Mouse (Mus musculus): ENCODE data around the gene Mfap1b. TPM values are rescaled to one million over a fixed set of nuclear protein-coding genes. Genes with fewer than 3 reads are reported as not detected.
"Not testable (repeated sequence)": the region's sequence is repeated elsewhere in the genome, so short reads cannot be mapped to it uniquely, and the experiment has no call there.

Mfap1b gene
- 12.4 and 22.0 TPM in 2 replicates for polyA plus RNA-seq (2011; ENCODE audit: insufficient read depth, insufficient read length, low replicate concordance, missing spikeins)

DNA sequence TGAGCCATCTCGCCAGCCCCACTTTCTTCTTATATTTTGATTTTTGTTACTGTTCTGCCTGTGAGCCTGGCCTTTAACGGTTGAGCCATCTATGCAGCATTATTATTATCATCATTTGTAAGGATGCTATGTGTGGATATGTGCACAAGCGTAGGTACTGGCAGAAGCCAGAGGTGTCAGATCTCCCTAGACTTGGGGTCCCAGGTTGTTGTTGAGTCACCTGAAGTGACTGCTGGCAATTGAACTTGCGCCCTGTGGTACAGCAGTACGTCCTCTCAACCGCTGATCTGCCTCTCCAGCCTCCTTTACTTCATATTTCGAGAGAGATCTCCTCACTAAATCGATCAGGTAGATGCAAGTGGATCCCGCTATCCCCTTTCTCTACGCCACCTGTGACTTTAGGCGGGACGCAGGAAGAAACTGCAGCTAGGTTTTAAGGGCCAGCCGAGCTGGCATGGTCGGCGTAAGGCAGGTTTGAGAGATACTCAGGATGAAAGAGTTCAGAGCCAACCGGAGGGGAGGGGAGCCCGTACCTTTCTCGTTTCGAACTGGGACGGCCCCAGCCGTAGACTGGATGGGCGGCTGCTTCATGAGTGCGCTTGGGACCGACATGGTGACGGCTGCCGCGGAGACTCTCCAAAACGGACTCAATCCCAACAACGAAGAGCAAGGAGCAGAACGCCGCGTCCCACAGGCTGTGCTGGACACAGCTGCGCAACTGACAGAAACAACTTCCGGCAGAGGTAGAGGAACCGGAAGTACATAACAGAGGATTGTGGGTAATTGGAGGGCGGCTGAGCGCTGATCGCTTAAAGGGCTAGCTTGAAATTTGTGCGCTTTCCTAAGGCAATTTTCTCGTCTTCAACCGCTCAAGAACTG, at the start of gene Mfap1b:
Gene Mfap1b, minus strand, starts transcription at position 767 of the 879 bp plus-strand sequence.
- H3K27ac ChIP-seq (ENCODE audit: control insufficient read depth, insufficient read depth, low read depth, low read length, poor library complexity): peak within 1 kb of the TSS; percentile 77
- 5% methylated on average over 41 of the region's 41 CpGs for WGBS
- peak; percentile 90 for TF ChIP-seq POLR2A (IDR thresholded peaks at IDR 0.05; ENCODE audit: borderline replicate concordance, control insufficient read depth, low read depth, low read length)
- H3K4me3 ChIP-seq (replicated peaks; ENCODE audit: control insufficient read depth, low read depth, low read length): peak within 1 kb of the TSS; percentile 89
- not testable (repeated sequence) for H3K4me1 ChIP-seq (ENCODE audit: control insufficient read depth, insufficient read depth, low read length)

DNA sequence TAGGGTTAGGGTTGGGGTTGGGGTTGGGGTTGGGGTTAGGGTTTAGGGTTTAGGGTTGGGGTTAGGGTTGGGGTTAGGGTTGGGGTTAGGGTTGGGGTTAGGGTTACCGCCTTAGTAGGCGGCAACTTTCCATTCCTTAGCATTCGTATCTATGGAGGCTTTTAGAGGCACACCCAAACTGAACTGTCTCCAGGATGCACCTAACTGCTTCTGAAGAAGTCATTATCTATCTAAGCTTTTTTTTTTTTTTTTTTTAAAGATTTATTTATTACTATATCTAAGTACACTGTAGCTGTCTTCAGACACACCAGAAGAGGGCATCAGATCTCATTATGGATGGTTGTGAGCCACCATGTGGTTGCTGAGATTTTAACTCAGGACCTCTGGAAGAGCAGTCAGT, 49.0 kb upstream of the Mfap1b start:
- WGBS: 83% methylated on average over 3 of the region's 3 CpGs
- not testable (repeated sequence) for H3K27ac ChIP-seq (ENCODE audit: control insufficient read depth, insufficient read depth, low read depth, low read length, poor library complexity); H3K4me3 ChIP-seq (replicated peaks; ENCODE audit: control insufficient read depth, low read depth, low read length); H3K4me1 ChIP-seq (ENCODE audit: control insufficient read depth, insufficient read depth, low read length)

DNA sequence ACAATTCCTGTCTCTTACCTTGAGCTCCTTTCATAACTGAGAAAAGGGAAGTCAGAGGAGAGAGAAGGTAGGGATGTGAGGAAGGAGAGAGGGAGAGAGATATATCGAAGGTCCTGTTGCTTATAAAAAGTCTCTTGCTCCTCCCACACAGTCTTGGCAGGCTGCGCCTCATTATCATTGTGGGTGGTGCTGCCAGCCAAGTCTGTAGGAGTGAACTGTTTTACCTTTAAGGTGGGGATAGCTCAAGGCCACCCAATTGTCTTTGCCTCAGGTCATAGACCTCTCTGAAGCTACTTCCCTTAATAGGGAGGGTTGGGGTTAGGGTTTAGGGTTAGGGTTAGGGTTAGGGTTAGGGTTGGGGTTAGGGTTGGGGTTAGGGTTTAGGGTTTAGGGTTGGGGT, 48.1 kb upstream of the Mfap1b start:
- 72% methylated on average over 2 of the region's 2 CpGs for WGBS
- Histone ChIP-seq H3K4me3 (replicated peaks; ENCODE audit: control insufficient read depth, low read depth, low read length) (no peak overlapping the region), H3K4me1 (ENCODE audit: control insufficient read depth, insufficient read depth, low read length) (no peaks in the 10 kb centered on the region), H3K27ac (ENCODE audit: control insufficient read depth, insufficient read depth, low read depth, low read length, poor library complexity) (no peak overlapping the region)
- TF ChIP-seq CTCF (IDR thresholded peaks at IDR 0.05; ENCODE audit: control insufficient read depth, insufficient read depth, low read length) (no peak), POLR2A (IDR thresholded peaks at IDR 0.05; ENCODE audit: borderline replicate concordance, control insufficient read depth, low read depth, low read length) (no peak)

DNA sequence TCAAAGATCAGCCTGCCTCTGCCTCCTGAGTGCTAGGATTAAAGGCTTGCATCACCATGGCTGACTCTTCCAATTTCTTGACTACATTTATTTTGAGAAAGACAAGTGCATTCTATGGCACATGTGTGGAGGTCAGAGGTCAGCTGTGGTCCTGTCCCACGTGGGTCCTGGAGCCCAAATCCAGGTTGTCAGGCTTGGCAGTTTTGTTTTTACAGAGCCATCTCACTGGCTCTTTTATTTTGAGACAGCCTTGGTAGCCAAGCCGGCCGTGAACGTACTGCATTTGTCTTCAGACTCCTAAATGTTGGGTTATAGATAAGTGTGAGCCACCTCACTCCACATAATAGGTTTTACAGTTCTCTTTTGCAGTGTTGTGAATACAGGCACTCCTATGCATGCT, 44.8 kb upstream of the Mfap1b start:
- not testable (repeated sequence) for H3K27ac ChIP-seq (ENCODE audit: control insufficient read depth, insufficient read depth, low read depth, low read length, poor library complexity); H3K4me3 ChIP-seq (replicated peaks; ENCODE audit: control insufficient read depth, low read depth, low read length); H3K4me1 ChIP-seq (ENCODE audit: control insufficient read depth, insufficient read depth, low read length)
- 91% methylated on average over 4 of the region's 4 CpGs for WGBS

DNA sequence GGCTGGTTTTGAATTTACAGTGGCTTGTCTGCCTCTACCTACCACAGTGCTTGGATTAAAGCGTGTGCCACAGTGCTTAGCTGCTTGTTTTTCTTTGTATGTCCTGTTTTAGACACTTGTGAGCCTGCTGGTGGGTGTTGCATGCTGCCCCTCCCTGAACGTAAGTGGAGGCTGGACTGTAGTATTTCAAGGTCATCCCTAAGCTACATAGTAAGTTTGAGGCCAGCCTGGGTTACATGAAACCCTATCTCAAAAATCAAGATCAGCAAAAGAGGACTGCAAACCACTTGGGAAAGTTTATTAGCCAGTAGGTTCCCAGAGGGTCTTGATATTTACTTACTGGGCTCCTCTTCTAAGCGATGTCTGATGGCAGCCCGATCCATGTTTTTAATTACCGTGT, 44.2 kb upstream of the Mfap1b start:
- TF ChIP-seq CTCF (IDR thresholded peaks at IDR 0.05; ENCODE audit: control insufficient read depth, insufficient read depth, low read length) (no peak), POLR2A (IDR thresholded peaks at IDR 0.05; ENCODE audit: borderline replicate concordance, control insufficient read depth, low read depth, low read length) (no peak)
- Histone ChIP-seq H3K4me1 (ENCODE audit: control insufficient read depth, insufficient read depth, low read length) (no peaks in the 10 kb centered on the region), H3K4me3 (replicated peaks; ENCODE audit: control insufficient read depth, low read depth, low read length) (no peak overlapping the region), H3K27ac (ENCODE audit: control insufficient read depth, insufficient read depth, low read depth, low read length, poor library complexity) (no peak overlapping the region)
- WGBS: 91% methylated on average over 5 of the region's 5 CpGs

DNA sequence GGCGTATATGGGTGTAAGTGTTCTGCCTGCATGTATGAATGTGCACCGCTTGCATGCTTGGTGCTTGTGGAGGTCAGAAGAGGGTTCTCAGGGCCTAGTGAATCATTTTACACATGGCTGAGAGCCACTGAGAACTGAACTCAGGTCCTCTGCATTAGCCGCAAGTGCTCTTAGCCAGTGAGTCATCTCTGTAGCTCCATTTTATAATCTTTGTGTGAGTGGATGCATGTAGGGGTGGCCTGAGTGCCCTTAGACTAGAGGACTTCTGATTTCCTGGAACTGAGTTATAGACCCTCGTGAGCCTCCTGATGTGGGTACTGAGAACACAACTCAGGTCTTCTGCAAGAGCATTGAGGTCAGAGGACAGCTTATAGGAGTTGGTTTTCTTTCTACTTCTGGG, 40.3 kb upstream of the Mfap1b start:
- WGBS: 88% methylated on average over 4 of the region's 4 CpGs
- no peak overlapping the region for H3K27ac ChIP-seq (ENCODE audit: control insufficient read depth, insufficient read depth, low read depth, low read length, poor library complexity)
- no peak overlapping the region for H3K4me3 ChIP-seq (replicated peaks; ENCODE audit: control insufficient read depth, low read depth, low read length)
- no peaks in the 10 kb centered on the region for H3K4me1 ChIP-seq (ENCODE audit: control insufficient read depth, insufficient read depth, low read length)
- no peak for TF ChIP-seq POLR2A (IDR thresholded peaks at IDR 0.05; ENCODE audit: borderline replicate concordance, control insufficient read depth, low read depth, low read length)
- no peak for TF ChIP-seq CTCF (IDR thresholded peaks at IDR 0.05; ENCODE audit: control insufficient read depth, insufficient read depth, low read length)

DNA sequence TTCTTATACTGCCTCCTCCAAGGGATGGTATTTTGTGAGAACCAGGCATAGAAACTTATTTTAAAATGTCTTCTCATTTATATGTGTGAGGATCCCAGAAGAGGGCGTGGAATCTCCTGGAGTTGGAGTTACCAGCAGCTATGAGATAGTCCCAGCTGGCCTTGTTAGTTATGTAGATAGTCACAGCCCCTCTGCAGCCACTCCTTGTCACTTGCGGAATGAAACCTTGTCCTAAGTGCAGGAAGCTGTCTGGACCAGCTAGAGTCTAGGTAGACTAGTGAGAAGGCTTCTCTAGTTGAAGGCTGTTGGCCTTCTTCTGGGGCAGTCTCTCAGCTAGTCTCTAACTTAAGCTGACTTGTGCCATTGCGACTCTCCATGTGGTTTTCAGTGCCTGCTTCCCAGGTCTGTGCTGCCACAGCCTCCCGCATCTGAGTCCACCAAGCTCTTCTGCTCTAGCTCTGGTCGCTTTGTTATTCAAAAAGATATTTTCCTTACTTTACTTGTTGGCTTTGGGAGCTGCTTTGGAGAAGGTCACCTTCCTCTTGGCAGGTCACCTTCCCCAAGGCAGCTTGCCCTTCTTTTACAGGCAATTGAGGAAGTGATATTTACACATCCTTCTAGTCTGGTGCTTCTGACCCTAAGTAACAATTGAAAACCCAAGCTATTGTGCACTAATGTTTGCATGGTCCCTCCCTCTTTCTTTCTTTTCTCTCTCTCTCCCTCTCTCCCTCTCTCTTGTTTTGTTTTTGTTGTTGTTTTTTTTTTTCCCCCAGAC, 39.3 kb upstream of the Mfap1b start:
- H3K27ac ChIP-seq (ENCODE audit: control insufficient read depth, insufficient read depth, low read depth, low read length, poor library complexity); H3K4me3 ChIP-seq (replicated peaks; ENCODE audit: control insufficient read depth, low read depth, low read length); H3K4me1 ChIP-seq (ENCODE audit: control insufficient read depth, insufficient read depth, low read length): not testable (repeated sequence)
- WGBS: 89% methylated on average over 5 of the region's 5 CpGs

DNA sequence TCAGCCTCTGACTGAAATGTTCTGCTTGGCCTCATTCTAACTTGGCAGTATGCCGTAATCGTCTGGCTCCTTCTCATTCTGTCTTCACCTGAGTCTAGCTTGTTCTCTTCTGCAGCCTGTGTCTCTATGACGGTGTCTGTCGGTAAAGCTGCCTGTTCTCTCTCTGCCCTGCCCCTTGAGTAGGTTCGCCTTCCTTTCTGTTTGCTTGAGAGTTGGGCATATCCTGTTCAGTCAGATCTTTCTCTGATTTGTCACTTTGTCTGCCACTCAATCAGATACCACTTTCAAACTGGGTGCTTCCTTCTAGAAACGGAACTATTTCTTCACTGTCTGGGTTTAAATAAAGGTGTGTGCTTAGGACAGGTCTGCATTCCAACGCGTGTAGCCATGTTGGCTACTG, 37.5 kb upstream of the Mfap1b start:
- no peaks in the 10 kb centered on the region; the same call in 1 of the 2 replicates for H3K4me1 ChIP-seq (ENCODE audit: control insufficient read depth, insufficient read depth, low read length)
- WGBS: 85% methylated on average over 8 of the region's 8 CpGs

More for the DNA sequence above, 37.5 kb upstream of the Mfap1b start:
- H3K27ac ChIP-seq (ENCODE audit: control insufficient read depth, insufficient read depth, low read depth, low read length, poor library complexity): no peak overlapping the region
- no peak overlapping the region for H3K4me3 ChIP-seq (replicated peaks; ENCODE audit: control insufficient read depth, low read depth, low read length)
- TF ChIP-seq POLR2A (IDR thresholded peaks at IDR 0.05; ENCODE audit: borderline replicate concordance, control insufficient read depth, low read depth, low read length) (no peak), CTCF (IDR thresholded peaks at IDR 0.05; ENCODE audit: control insufficient read depth, insufficient read depth, low read length) (no peak)
